Mouse (Mus musculus) urinary bladder, postnatal 25 days (tissue): ENCODE measurements around the gene Rnf126.
A peak's percentile ranks its signal among the peaks of the same experiment; 100 is the strongest.

Experiments used
- DNase-seq: peaks from one replicate; pipeline ENCODE4 v3.0.0; 2022; ENCODE audit warnings: low spot score

Gene Rnf126

DNA sequence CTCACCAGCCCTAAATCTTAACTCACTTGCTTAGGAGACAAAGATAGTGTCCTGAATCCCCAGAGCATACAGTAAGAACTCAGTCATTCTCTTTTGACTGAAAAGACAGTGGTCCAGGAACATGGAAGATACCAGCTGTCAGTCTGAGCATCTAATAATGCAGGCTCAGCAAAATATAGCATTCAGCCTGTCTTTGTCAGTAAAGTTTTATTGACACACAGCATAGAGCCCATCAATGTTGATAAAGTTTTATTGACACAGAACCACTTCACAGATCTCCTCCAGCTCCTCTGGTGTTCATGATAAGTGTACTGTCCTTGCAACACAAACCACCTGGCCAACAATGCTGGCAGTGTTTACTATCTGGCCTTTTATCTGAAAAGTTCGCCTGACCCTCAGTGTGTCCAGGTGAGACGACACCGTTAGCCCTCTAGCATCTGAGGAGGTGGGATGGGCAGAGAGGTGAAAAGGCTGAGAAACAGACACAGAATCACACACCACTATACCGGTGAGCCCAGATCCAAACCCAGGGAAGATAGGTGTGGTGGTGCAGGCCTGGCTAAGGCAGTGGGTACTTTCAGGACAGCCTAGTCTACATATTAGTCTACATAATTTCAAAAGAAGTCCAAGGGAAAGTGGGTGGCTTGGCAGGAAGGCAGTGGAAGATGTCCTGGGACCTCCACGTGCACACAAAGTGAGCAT, 25.7 kb upstream of the Rnf126 start:
- DNase-seq, result no peak

DNA sequence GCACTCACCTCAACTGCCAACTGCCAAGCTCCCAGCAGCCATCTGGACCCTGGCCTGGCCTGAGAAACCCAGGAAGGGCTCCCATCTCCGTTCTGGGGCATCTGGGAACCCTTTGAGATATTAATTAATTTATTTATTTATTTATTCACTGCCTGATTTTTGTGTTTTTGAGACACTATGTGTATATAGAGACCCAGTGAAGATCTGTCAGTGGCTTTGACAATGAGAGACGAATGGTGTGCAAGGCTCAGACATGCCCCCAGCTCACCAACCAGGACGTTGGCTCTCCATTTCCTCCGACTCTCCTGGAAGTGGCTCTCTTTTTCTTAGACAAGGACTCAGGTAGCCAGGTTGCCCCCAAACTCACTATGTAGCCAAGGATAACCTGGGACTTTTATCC, 24.1 kb upstream of the Rnf126 start, which contains the start of gene Prss57:
TSS of gene Prss57 (minus strand) at position 101 of the 400 bp plus-strand sequence.
- DNase-seq, result no peak

DNA sequence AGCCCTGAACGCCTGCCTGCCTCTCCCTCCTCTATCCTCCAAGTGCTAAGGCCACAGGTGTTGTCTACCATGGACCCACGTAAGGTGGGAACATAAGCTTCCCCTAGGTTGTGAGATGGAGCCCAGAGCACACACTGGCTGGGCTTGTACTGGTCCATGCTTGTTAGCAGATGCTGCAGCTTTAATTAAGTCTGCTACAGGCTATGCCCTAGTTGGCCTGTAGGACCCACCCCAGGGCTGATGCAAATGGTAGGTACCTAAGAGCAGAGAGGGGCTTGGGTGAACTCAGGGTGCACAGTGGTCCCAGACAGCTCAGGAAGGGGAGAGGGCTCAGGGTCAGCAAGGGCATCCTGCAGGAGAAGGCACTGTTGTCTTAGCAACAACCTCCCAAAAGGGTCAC, 22.8 kb upstream of the Rnf126 start:
- no peak for DNase-seq

DNA sequence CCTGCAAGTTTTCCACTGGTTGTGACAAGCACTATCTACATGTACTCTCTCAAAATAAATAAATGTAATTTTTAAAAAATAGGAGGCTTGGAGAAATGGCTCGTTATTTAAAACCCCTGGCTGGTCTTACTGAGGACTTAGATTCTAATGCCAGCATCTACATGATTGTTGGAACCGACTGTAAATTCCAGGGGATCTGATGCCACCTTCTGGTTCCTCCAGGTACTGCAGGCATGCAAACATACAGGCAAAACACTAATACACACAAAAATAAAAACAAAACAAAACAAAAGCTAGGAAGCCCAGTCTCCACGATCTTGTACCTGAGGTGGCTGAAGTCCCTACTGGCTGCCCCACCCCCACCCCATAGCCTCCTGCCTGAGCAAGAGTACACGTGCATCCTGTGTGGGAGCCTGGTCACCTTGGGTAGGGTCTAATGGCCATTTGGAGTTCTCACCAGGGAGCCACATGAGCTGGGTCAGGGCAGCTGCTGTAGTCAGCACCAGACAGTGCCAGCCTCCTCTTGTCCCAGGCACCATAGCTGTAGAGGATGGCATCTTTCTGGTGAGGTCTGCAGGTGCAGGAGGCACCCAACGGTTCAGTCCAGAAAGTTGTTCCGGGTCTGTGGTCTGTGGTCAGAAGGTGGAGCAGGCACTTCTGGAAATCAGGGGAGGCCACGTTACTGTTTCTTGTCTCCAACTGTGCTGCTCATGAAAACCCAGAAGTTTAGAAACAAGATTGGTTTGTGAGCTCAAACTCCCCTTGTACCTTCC, 21.8 kb upstream of the Rnf126 start:
- DNase-seq, result peak; percentile 74

DNA sequence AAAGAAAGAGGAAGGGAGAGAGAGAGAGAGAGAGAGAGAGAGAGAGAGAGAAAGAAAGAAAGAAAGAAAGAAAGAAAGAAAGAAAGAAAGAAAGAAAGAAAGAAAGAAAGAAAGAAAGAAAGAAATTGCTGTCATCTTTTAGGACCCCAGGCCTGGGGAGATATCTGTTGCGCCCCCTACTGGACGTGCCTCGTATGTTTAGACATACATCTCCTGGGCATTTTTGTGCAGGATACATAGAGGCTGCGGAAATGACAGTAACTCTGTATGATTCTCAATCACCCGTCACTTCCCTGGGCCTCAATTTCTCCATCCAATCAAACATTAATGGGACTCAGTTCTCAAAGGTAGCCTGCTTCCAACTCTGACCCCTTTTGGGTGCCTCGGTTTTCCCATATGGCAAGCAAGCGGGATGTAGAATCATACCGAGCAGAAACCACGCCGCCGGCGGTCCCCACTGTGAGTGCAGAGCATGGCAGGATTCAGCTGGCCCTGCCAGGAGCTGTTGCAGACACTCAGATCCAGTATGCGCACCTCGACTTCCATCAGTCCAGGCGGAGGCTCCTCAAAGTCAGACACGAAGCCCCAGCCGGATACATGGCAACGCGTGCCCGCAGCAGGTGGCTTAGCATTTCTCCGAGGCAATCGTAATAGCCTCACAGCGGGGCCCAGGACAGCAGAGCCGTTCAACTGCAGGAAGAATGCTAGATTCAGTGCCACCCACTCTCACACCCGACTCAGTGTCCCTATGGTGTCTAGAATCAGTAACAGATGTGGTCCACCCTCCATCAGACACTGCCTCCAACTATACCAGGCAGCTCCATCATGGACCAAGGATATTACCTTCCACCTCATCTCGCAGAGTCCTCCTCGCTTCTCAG, 17.4 kb upstream of the Rnf126 start:
- no peak for DNase-seq

DNA sequence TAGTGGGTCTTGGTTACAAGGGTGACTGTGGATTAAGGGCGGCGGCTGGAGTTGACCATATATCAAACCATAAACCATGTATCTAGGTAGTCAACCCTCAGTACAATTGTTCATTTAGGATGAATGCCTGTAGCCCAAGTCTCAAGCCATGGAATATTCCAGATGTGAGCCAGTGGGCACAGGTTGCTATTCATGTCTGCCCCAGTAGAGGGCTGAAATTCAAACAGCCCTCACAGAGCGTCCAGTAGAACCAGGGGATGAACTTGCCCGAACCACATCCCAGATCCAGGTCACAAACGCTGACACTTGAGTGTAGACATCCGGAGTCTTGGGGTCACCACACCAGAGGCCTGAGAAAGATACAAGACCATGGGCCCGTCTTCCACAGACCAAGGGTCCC, 16.3 kb upstream of the Rnf126 start:
- no peak for DNase-seq

DNA sequence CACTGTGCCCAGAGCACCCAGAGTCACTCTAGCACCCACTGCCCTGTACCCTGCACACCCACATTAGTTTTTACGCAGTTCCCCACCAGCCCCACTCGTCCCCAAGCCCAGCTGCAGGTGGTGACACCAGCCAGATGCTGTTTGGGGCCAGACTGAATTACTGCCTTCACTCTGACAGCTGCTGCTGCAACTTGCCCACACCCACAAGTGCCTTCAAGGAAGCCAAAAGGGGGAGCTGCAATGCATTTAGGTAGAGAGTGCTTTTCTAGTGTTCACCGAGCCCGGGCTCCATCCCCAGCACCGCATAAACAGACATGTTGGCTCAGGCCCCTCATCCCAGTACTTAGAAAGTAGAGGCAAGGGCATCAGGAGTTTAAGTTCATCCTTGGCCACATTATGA, 15.2 kb upstream of the Rnf126 start:
- no peak for DNase-seq

DNA sequence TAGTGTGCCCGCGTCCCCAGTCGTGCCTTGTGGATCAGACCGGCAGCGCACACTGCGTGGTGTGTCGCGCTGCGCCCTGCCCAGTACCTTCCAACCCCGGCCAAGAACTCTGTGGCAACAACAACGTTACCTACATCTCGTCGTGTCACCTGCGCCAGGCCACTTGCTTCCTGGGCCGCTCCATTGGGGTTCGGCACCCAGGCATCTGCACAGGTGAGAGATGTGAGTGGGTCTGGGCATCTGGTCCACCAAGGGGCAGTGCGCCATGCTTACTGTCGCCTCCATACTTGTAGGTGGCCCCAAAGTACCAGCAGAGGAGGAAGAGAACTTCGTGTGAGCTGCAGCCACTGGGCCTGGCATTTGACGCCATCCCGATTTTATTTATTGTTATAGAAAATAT, 14.4 kb upstream of the Rnf126 start:
- DNase-seq, result no peak

DNA sequence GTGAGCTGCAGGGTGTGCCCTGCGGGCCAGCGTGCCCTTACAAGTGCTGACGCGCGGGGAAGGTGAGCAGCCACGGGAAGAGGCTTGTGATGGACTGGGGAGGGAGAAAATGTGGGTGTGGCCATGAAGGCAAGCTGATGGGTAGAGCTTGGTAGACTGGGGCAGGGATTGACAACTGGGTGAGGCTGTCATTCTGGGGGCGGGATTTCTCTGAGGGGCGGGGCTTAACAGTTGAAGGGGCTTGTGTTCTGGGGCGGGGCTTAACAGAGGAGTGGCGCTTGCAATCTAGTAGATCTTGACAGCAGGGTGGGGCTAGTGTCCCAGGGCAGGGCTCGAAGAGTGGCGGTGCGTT, 13.9 kb upstream of the Rnf126 start:
- DNase-seq, result no peak

DNA sequence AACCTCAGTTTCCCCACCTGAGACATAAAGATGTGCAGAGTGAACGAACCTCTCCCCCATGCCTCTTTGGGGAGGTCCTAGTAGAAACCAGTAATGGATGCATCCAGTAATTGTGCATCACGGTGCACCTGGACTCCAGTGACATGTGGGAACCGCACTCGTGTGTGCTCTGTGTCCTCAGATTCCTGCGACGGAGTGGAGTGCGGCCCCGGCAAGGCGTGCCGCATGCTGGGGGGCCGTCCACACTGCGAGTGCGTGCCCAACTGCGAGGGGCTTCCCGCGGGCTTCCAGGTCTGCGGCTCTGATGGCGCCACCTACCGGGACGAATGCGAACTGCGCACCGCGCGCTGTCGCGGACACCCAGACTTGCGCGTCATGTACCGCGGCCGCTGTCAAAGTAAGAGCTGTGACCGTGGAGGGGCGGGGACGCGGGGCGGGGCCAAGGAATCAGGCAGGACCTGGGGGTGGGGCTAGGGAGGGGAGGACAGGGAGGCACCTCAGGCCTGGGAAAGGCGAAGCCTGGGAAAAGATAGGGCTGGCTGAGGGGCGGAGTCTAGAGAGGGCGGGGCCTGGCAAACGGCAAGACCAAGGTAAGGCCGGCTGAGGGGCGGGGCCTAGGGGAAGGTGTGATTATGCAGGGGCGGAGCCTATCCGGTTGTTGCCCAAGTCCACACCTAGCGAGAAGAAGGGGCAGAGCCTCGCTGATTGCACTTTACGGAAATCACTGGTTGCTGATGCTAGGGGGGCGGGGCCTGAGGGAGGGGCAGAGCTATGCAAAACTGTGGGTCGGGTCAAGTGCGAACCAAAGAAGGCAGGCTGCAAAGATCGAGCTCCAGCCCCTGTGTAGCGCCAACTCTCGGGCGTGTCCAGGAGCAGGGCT, 13.3 kb upstream of the Rnf126 start:
- DNase-seq, result peak; percentile 97

DNA sequence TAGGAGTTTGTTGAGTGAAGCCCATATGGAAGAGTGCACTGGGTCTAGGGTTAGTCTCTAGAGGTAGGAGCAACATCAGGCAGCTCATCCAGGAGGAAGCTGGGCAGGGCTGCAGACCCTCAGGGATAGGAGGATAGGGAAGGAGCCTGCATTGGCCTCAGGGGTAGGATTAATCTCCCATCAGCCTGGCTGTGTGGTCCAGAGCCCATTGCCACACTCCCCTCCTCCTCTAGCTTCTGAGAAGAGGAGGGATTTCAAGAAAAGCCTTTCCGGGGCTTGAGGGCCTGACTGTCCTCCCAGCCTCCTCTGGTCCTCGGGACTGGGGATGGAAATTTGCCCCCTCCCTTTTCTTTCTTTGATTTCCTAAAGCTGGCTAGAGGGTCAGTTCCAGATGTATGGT, 12.4 kb upstream of the Rnf126 start:
- DNase-seq, result no peak

DNA sequence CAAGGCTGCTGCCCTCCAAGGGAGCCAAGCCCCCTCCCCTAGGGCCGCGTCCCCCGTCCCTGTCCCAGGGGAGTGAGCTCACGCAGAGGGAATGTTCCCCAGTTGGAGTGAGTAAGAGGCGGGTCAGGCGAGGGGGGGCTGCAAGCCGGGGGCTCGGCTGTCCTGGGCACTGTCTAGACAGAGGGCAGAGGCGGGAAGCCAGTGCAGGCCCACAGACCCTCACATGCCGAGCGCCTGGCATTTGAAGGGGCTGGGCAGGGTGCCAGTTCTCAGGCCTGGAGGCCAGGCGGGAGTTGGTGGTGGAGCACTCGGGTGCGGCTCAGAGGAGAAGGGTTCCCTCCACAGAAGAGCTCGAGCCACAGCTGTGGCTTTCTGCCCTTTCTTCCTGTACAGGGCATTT, 11.3 kb upstream of the Rnf126 start:
- DNase-seq, result peak; percentile 47

DNA sequence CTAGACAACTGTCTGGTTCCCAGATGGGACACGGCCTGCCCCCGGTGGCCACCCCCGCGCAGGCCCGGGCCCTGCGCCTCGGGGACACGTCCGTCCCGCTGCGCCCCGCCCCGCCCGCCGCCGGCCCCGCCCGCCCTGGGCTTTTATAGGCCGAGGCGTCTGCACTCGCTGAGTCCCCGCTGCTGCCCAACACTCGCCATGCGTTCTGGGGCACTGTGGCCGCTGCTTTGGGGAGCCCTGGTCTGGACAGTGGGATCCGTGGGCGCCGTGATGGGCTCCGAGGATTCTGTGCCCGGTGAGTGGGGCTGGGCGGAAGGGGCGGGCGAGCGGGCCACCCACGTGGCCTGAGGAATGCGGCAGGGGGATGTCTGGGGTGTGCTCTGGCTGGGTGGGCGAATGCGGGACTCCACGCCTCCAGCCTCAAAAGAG, 10.4 kb upstream of the Rnf126 start, which contains the start of gene Fstl3:
TSS of gene Fstl3 (plus strand) at position 170 of the 429 bp plus-strand sequence.
- DNase-seq, result peak; percentile 47

DNA sequence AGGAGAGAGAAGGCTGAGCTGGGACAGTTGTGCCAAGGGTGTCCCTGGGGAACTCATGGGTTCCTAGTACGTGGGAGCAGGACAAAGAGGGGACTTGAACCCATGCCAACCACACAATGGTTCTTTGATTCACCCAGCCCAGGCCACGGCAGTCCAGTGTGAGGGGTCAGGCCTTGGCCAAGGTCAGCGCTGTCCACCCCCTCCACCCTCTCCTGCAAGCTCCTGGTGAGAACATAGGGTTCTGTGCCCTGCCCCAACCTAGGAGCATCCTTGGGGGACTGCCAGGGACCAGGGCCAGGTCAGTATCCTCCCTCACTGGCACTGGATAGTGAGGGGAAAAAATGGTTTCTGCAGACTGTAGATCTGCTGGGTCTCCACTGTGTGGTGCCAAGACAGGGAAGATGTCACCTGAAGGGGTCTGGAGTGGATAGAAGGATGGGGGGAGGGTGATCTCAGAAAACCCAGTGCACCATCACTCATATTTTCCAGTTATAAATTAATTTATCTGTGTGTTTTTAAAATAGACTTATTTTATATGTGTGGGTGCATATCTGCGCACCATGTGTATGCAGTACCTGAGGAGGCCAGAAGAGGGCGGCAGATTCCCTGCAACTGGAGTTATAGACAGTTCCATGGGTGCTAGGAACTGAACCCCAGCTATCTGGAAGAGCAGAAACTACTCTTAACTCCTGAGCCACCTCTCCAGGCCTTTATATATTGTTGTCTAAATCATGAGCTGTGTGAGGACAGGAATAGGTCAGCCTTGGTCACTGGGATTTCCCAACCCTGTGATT, 7.9 kb upstream of the Rnf126 start:
- DNase-seq, result no peak

DNA sequence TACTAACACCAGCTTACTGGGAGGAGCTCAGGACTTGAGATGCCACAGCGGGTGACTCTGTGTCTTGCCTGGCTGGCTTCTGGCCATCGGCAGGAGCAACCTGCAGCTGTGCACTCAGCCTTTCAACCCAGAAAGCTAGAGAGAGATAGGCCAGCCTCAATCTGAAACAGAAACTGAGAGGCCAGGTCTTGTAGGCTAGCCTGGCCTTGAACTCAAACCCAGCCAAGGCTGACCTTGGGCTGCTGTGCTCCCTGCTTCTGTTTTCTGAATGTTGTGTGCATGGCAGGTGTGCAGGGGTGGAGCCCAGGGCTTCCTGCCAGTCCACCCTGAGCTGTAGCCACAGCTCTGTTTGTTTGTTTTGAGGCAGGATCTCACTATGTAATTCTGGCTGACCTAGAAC, 6.5 kb upstream of the Rnf126 start:
- DNase-seq, result no peak

DNA sequence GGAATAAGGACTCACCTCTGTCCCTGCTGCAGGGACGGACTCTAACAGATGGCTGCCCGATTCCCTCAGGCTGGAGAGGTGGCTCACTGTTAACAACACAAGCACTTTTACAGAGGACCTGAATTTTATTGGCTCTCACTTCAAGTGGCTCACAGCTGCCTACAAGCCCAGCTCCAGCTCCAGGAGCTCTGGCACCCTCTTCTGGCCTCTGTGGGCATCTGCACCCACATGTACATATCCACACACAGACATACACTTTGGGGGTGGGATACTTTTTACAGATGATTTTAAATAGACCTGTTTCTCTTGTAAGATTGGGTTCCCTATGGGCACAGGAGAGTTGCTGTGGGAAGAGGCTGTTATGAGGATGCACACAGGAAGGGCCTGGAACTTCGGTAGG, 5.6 kb upstream of the Rnf126 start:
- no peak for DNase-seq

DNA sequence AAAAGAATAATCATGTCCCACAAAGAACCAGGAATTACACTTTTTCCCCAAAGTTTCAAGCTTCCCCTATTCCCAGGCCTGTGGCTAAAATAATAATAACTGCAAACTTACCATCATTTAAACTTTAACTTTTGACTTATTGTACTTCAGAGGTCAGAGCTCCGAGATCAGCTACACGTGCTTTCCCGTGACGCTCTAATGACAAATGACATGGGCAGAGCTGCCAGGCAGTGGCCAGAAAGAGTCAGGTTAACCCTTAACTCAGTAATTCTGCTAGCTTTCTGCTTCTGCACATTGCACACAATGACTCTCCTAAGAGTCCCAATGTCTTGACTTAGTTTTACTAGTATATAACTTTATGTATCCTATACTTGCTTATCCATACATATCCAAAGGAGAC, 2.6 kb upstream of the Rnf126 start:
- DNase-seq, result no peak

DNA sequence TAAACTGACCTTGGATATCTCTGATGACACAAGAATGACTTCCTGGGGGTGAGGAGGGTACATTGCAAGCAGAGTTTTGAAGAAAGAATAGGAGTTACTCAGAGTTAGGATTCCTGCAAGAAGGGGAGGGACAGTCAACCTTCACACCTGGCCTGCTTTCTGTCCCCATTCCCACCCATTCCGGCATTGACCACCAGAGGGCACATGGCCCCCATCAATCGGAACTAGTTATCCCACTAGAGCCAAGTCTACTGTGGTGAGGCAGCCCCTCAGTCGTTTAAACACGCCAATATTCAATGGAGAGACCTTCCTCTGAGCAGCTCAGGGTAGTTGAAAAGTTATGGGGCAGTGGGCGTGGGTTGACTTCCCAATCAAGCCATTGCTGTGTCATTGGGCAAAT, 1.6 kb upstream of the Rnf126 start:
- peak; percentile 63 for DNase-seq

DNA sequence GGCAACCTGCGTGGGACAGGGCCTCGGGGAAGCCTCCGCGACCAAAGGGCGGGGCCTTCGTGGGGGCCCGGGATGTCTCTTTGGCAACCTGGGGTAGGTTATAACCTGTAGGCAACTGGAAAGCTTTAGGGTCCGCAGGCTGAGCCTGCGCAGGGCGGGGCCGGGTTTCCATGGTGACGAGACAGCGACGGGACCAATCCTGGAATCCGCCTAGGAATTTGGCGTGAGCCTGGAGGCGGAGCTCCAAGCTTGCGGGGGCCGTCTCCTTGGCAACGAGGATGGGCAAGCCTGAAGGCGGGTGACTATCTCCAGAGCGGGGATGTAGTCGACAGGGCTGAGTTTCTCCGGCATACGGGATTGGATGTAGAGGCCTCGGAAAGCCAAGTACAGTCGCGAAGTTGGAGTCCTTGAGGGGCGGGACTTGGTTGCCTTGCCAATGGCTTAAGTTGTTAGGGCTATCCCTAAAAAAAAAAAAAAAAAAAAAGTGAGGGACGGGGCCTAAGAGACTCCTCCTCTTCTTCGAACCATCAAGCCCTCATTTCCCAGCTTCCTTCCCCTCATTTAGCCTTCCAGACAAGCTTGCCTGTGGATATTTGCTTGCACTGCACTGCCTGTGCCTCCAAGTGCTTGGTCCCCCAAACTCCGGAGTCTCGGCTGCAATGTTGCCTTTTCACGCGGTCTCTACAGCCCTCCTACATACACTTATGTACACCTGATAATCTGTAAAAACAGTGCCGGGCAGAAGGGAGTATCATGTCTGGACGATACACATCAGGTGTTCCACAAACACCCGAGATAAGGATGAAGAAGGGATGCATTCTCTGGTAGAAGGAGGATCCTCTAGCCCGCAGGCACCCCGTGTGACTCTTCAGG, 856 bp upstream of the Rnf126 start:
- peak; percentile 91 for DNase-seq

DNA sequence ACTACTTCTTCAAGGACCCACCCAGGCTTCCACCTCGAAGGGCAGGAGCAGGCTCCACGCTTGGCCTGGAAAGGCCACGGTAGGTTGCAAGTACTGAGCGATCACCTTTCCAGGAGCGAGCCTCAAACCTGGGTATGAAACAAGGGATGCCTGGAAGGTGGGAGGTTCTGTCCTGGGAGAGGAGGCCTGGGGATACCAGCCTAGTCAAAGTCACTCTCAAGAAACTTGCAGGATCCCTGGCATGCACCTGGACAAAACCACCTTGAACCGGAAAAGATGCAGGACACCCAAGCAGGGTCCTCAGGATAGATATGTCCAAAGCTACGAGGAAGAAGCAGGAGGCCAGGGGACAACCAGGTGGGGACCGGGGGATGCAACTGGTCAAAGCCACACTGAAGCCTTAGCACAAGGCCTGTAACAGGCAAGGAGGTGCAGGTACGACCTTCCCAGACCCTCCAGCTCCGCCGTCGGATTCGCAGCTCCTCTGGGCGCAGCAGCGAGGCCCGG, 698 bp downstream of the Rnf126 start:
- DNase-seq, result no peak
